Mouse (Mus musculus): Measurements from ENCODE around the gene Map3k9.

The Map3k9 gene

GRCm38 (mm10) chr12:81783301-81783700 is 2.3 kb upstream of the Map3k9 start:
- DNase-seq, result no peak

DNA sequence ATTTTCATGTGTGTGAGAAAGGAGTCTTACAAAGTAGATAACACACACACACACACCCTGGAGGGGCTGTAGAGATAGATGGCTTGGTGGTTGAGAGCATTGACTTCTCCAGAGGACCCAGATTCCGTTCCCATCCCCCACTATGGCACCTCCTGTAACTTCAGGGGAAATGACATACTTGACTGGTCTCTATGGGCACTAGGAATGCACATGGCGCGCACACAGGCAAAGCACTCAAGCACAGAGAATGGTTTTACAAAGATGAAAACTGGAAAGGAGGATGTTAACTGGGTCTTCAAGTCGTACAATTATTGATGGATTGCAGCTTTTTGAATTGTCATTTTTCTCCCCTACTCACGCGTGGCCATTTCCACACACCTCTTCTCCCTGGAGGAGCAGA is 1.6 kb upstream of the Map3k9 start:
- DNase-seq, result no peak

GRCm38 (mm10) chr12:81780271-81781093 is 493 bp downstream of the Map3k9 start:
- DNase-seq, result peak; percentile 60

DNA sequence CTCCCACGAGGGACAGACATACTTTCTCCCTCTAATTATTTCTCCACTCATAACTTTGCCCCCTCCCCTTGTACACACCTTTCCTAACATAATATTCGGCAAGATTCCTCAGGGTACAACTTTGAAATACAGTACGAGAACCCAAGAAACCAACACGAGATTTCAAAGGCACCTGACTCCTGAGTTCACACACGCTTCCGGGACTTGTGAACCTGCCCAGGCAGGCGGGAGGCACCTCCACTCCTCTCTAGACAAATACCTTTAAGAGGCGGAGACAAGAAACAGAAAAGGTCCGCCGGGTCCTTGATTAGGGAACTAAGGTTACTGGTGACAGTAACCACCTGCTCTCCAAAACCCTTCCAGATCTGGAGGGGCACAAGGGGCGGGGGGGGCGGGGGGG is 1.1 kb downstream of the Map3k9 start:
- DNase-seq, result peak; percentile 63

GRCm38 (mm10) chr12:81776191-81776590 is 4.8 kb downstream of the Map3k9 start:
- DNase-seq, result no peak

GRCm38 (mm10) chr12:81775641-81776040 is 5.3 kb downstream of the Map3k9 start:
- DNase-seq, result no peak

DNA sequence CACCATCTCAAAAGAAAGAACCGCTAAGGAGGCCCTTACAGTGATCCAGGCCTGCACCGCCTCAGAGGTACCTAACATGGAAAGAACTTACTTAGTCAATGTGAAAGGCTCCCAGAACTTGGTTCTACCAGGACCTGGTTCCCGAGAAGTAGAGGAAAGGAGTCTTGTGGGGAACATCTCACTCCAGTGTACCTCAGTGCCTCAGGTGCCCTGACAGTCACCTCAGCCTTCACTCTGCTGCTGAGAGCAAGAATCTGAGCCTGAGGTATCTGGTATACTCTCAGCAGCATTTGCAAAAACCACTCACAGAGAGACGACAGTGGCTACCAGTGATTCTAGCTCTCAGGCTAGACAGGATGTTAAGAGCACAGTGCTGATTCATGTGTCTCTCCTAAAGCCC is 6.8 kb downstream of the Map3k9 start:
- no peak for DNase-seq

- no peak for DNase-seq
These were observed 11.5 kb downstream of the Map3k9 start for GRCm38 (mm10) chr12:81769458-81769857.

- no peak for DNase-seq
These were observed 15.6 kb downstream of the Map3k9 start for GRCm38 (mm10) chr12:81765386-81765785.

- no peak for DNase-seq
These were observed 16.6 kb downstream of the Map3k9 start for GRCm38 (mm10) chr12:81764370-81764769.

DNA sequence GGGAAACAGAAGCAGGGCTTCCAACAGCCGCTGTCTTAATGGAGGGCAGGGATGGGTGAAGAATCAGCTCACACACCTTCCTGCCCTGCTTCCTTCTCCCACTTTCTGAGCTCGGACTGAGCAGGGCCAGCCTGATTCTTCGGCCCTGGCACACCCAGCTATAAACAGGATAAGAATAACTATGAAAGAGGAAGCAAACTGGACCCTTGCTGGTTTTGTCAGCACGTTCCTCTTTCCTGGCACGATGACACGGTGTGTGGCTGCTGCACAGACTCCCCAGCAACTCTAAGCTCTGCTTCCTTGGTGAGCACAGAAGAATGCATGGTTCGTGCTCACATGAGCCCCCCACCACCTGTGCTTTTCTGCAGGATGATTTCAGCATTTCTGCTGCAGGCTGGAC is 26.3 kb downstream of the Map3k9 start:
- peak; percentile 65 for DNase-seq

DNA sequence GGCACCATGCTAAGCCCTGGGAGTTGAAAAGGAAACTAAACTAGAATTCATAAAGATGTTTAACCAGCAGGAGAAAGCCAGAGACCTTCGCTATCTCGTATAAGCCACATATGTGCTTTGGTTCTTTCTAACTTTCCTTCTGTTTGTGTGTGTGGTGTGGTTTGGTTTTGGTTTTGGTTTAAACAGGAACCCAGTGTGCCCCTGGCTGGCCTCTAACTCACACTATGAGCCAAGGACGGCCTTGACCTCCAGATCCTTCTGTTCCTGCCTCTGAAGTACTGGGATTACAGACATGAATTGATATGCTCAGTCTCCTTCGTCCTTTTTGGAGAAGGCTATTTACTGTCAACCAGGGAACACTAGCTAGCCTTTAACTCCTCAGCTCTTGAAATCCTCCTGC is 29.9 kb downstream of the Map3k9 start:
- no peak for DNase-seq

DNA sequence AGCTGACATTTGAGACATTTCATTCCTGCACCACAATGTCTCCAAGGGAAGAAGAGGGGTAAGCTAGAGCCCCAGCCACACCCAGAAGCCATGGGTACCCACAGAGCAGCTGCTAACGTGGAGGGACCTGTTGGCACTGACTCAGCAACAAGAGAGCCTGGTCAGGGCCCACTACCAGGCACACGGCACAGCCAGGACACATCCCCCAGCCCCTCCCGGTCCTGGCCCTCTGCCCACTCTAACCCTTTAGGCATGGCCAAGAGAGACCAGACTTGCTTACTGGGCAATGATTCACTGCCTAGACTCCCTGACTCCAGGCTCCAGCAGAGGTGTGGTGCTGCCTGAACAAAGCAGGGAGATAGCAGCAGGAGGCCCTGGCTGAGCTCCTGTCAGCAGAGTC is 32.1 kb downstream of the Map3k9 start:
- no peak for DNase-seq

DNA sequence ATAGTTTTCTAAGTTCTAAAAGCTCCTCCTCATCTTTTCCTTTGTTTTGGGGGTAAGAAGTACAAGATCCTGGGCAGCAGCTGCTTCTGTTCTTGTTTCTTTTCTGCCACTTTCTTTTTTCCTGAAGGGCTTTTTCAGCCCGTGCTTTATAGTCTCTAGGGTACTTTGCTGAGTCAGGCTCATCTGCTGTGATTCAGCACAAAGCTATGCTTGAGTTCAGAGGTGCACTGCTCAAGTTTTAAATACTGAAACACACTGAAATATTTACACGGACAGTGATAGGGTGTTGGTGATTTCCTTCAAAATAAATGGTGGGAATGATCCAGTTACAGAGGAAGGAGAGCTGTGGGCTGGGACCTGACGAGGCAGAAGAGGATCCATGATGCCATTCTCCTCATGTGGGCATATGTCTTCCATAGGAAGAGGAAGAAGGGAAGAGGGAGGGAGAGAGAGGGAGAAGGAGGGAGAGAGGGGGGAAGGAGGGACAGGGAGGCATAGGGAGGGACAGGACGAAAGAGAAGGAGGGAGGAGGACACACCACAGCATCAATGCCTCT is 32.9 kb downstream of the Map3k9 start:
- DNase-seq, result no peak

DNA sequence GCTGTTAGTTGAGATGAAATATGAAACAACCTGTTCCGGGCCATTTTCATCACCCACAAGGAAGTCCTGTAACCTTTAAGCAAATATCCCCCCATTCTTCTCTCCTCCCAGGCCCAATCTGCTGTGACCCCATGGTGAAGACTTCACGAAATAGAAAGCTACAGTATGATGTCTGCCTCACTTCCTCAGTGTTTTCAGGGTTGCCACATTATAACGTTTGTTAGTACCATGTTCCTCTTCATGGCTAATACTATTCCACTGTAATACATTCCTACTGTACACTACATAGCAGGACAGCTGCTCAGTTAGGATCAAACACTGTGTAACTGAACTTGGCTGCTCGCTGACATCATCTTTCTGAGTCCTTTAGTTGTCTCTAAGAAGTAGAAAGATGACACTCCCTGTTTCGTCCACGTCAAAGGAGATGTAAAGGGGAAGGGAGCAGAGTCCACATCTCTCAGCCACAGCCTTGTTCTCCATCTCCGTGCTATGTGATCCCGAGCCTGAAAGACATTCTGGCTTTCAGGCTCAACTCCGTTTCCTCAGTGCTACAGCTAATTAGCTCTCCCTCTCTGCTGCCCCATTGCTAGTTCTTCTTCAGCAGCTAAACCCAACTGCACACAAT is 34.5 kb downstream of the Map3k9 start:
- DNase-seq, result no peak

GRCm38 (mm10) chr12:81735246-81736070 is 45.5 kb downstream of the Map3k9 start:
- no peak for DNase-seq

DNA sequence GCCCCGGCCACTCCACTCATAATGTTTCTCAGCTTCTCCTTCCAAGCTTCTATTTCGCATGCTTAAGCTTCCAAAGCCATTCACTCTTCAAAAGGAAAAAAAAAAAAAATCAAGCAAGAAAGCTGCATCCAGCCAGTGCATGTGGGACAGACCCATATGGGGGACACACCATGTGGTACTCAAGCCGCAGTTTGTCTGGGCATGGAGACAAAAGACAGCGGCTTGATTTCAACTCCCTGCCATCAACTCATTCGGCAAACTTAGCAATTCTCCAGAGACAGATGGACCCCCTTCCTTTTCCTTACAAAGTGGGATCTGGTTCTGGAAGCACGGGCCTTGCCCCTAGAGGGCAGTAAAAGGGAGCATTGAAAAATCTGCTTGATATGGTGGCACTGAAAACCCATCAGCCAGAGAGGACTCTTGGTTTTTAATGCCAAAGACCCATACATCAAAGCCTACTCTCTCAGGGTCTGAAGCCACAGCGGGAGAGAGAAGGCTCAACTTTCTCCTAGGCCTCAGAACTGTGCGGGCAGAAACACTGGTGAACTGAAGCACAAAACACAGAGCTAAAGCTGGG is 54.6 kb downstream of the Map3k9 start:
- no peak for DNase-seq

DNA sequence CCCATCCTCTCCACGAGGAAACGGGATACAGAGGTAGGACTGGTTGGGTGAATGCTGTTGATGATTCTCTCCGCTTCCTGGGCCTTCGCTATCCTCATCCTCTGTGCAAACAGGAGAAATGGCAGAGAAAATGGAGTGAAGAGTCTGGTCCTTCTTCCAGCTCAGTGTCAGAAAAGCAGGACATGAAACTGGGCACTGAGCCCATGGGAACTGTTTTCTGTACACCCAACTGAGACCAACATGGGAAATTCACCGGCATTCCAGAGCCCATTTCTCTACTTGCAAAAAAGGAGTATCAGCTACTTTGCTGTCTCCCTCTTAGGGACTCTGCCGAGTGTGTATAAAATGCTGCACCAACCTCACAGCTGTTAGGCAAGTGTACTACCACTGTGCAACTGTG is 56.2 kb downstream of the Map3k9 start:
- DNase-seq, result peak; percentile 58

GRCm38 (mm10) chr12:81723375-81723774 is 57.6 kb downstream of the Map3k9 start:
- DNase-seq, result no peak

DNA sequence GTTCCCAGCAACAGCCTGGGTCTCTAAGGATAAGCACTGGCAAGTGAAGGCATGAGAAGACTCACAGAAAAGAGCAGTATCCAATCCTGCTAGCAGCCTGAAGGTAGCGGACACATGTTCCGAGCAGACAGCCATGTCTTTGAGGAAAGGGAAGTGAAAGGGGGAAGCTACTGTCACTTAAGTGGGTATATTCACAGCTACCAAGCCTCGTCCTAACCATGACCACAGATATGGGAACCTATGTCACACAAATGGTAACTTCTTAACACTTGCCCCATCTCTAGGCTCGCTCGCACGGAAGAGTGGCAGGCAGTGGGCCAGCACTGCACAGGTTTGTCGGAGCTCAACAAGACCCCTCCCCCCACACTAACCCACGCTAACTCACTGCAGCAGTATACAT is 61.3 kb downstream of the Map3k9 start:
- DNase-seq, result no peak

DNA sequence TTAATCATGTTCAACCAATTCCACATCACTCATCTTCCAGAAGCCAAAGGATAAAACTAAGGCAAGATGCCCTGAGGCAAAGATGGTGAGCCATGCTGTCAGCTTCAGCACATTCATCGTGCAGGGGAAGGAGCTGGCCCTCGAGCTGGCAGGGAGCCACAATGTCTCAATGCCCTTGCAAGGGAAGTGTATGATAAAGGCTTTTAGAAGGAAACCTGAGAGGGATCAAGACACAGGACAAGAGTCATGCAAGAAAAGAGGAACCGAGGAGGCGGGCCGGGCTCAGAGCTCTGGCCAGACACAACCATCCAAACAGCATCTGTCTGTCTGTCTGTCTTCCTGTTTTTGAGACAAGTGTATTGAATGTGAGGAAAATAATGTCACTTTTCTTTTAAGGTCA is 61.8 kb downstream of the Map3k9 start:
- no peak for DNase-seq

- no peak for DNase-seq
These were observed 68.4 kb downstream of the Map3k9 start for GRCm38 (mm10) chr12:81712618-81713017.

- DNase-seq, result peak; percentile 41
These were observed 78.1 kb downstream of the Map3k9 start for GRCm38 (mm10) chr12:81702903-81703302.
